Mouse (Mus musculus) ES-CJ7 (cell line): ENCODE data around the gene Lyrm7.

Experiments used
- DNase-seq: peaks from one replicate; pipeline ENCODE4 v3.0.0; 2011; ENCODE audit warnings: low read depth, low spot score

Gene Lyrm7

GRCm38 (mm10) chr11:54801791-54802558 lies 58.7 kb downstream of the Lyrm7 start:
- DNase-seq = no peak

GRCm38 (mm10) chr11:54796551-54796950 lies 64.2 kb downstream of the Lyrm7 start:
- DNase-seq = peak; percentile 37

- DNase-seq = no peak
Measured at GRCm38 (mm10) chr11:54794678-54795077, 66.0 kb downstream of the Lyrm7 start.

GRCm38 (mm10) chr11:54793173-54793572 lies 67.5 kb downstream of the Lyrm7 start:
- no peak for DNase-seq

DNA sequence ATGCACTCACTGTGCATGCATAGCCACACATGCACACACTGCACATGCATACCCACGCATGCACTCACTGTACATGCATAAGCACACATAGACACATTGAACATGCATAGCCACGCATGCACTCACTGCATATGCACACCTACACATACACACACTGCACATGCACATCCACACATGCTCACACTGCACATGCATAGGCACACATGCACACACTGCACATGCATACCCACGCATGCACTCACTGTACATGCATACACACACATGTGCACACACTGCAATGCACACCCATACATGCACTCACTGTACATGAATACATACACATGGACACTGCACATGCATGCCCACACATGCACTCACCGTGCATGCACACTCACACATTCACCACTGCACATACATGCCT lies 69.3 kb downstream of the Lyrm7 start:
- DNase-seq = no peak

DNA sequence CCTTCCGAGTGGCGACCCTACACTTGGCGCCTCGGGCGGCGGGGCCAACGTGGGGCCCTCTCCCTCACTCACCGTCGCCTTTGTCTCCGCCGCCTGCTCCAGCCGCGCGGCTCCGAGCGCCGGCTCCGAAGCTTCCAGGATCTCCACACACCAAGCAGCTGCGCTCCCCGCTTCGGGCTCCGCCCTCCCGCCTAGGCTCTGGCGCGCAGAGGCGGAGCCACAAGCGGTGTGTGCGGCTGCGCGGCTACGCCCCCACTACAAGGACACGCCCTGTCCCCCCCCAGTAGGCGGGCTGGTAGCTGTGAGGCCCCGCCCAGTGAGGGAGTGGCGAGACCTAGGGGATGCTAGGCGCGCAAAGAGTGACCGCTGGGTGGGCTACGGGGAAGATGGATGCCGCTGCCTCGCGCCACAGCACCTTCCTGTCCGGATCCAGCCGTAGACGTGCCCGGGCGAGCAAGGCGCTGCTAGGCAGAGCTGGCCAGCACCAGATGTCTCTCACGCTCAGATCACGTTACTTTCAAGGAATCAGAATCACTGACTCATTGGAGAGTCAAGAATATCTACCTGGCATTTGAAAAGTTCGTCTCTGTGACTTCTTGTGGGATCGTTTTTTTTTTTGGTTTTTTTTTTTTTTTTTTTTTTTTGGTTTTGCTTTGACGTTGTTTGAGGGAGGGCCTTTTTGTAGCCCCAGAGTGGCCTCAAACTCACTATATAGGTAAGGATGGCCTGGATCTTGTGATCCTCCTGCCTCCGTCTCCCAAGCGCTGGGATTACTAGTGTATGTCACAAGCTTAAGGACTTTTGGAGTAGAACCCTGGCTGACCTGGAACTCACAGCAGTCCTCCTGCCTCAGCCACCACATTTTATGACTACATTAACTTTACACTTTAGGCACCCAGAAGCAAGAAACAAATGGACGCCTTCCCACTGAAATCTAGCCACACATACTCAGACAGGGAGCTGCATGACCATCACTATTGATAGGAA lies 72.9 kb downstream of the Lyrm7 start, which contains the start of gene Cdc42se2:
Gene Cdc42se2 (minus strand): TSS at position 188 of the 987 bp plus-strand sequence.
- peak; percentile 98 for DNase-seq

GRCm38 (mm10) chr11:54786858-54787487 lies 73.7 kb downstream of the Lyrm7 start:
- DNase-seq = peak; percentile 67

- DNase-seq = peak; percentile 31
Measured at GRCm38 (mm10) chr11:54785566-54785965, 75.2 kb downstream of the Lyrm7 start.

- DNase-seq = no peak
Measured at GRCm38 (mm10) chr11:54784436-54784835, 76.3 kb downstream of the Lyrm7 start.

GRCm38 (mm10) chr11:54782253-54782652 lies 78.5 kb downstream of the Lyrm7 start:
- DNase-seq = no peak

DNA sequence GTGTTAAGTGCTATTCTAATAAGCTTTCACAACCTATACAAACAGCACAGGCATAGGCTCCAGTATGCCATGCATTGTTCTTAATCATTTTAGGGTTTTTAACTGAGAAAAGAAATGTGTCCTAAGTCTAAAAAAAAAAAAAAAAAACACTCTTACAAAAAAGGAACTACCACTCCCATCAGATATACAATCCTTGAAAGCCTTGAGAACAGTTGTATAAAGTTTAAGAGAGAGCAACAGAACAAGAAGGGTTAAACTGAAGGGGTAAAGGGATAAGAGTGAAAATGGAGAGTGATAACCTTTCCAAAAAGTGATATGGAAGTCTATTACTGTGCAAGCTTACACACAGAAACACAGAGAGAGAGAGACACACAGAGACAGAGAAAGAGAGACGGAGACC lies 80.8 kb downstream of the Lyrm7 start:
- DNase-seq = no peak

GRCm38 (mm10) chr11:54778131-54778844 lies 82.4 kb downstream of the Lyrm7 start:
- DNase-seq = no peak

DNA sequence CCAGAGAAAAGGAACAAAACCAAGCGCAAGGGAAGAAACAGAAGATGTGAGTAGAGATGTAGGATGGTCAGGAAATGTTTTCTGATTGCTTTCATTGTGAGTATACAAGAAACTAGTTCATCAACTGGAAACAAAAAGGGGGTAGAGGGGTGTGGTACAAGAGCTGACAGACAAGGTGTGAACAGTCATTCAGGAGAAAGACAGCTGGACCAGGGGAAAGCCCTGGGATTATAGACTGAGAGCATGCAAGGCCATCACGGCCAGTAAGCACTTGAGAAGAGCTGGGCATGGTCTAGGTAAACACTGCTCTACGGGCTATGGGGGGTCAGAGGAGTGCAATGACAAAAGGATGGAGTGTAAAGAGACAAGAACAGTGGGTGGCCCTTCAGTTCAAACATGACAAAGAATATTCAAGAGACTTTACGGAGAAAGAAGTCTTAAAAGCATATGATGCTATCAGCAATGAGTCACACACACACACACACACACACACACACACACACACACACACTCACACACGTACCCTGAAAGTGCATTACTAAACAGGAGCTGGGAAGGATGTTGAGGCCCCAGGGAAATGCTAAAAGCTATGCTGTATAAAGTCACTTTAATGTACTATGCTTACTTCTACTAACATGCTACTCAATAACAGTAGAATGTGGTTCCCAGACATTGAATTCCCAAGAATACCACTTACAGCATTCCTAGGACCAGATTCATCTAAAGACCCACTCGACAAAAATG lies 83.2 kb downstream of the Lyrm7 start:
- peak; percentile 41 for DNase-seq
